Comparison of ENCODE assay signal across 25 mouse cellular contexts in genomic region chr13:109058045-109058444, GRCm38 (mm10).
DNase-seq lines count a peak whose midpoint lies in the region; ATAC-seq lines count a peak whose summit lies in the region.
"Had no signal": no experiment of that assay in that cellular context is flagged by ENCODE, and none has a peak within 500 bp of the region (broad histone marks: within the 10 kb centered on the region; RNA-seq: fewer than 3 reads in every experiment).

No protein-coding gene starts in this region.

- no peak overlapping the region for H3K9ac ChIP-seq in heart, embryonic 15.5 days
- no peak overlapping the region for H3K9ac ChIP-seq in kidney, embryonic 15.5 days
- H3K9ac ChIP-seq in midbrain, embryonic 11.5 days (ENCODE audit: low read length): no peak overlapping the region
- no peak overlapping the region for H3K9ac ChIP-seq in midbrain, embryonic 13.5 days (replicated peaks)
- H3K9ac ChIP-seq: embryonic facial prominence, embryonic 12.5 days; forebrain, embryonic 12.5 days; forebrain, embryonic 15.5 days; heart, embryonic 12.5 days; hindbrain, embryonic 12.5 days; hindbrain, embryonic 15.5 days had no signal

- H3K27me3 ChIP-seq in heart, embryonic 15.5 days: no peaks in the 10 kb centered on the region
- no peaks in the 10 kb centered on the region for H3K27me3 ChIP-seq in kidney, embryonic 15.5 days
- no peaks in the 10 kb centered on the region for H3K27me3 ChIP-seq in midbrain, embryonic 11.5 days (ENCODE audit: control insufficient read depth, insufficient read depth, low read length)
- H3K27me3 ChIP-seq in midbrain, embryonic 13.5 days: no peaks in the 10 kb centered on the region
- H3K27me3 ChIP-seq: CH12.LX; embryonic facial prominence, embryonic 12.5 days; forebrain, embryonic 12.5 days; forebrain, embryonic 15.5 days; heart, embryonic 12.5 days; hindbrain, embryonic 12.5 days; hindbrain, embryonic 15.5 days had no signal

- no peak overlapping the region for H3K4me2 ChIP-seq in heart, embryonic 15.5 days
- H3K4me2 ChIP-seq in kidney, embryonic 15.5 days: no peak overlapping the region
- H3K4me2 ChIP-seq in midbrain, embryonic 11.5 days: no peak overlapping the region
- no peak overlapping the region for H3K4me2 ChIP-seq in midbrain, embryonic 13.5 days (replicated peaks)
- H3K4me2 ChIP-seq: embryonic facial prominence, embryonic 12.5 days; forebrain, embryonic 12.5 days; forebrain, embryonic 15.5 days; heart, embryonic 12.5 days; hindbrain, embryonic 12.5 days; hindbrain, embryonic 15.5 days had no signal

- no peaks in the 10 kb centered on the region for H3K4me1 ChIP-seq in heart, embryonic 15.5 days (replicated peaks)
- 0 out of 2 replicates have a peak, but pooled peaks cover 3% of the 10 kb centered on the region for H3K4me1 ChIP-seq in kidney, embryonic 15.5 days
- H3K4me1 ChIP-seq in midbrain, embryonic 11.5 days (ENCODE audit: control insufficient read depth, insufficient read depth, low read length): no peaks in the 10 kb centered on the region
- H3K4me1 ChIP-seq in midbrain, embryonic 13.5 days (replicated peaks): peaks cover 3% of the 10 kb centered on the region; the same call in 1 of the 2 replicates
- H3K4me1 ChIP-seq: embryonic facial prominence, embryonic 12.5 days; forebrain, embryonic 12.5 days; heart, embryonic 12.5 days; hindbrain, embryonic 12.5 days had no signal

- H3K27ac ChIP-seq in heart, embryonic 15.5 days: no peak overlapping the region
- no peak overlapping the region for H3K27ac ChIP-seq in kidney, embryonic 15.5 days
- no peak overlapping the region for H3K27ac ChIP-seq in midbrain, embryonic 11.5 days (ENCODE audit: low read depth, low read length)
- no peak overlapping the region for H3K27ac ChIP-seq in midbrain, embryonic 13.5 days
- H3K27ac ChIP-seq: embryonic facial prominence, embryonic 12.5 days; forebrain, embryonic 12.5 days; forebrain, embryonic 15.5 days; hindbrain, embryonic 12.5 days; hindbrain, embryonic 15.5 days had no signal

- 20% methylated on average over 4 of the region's 4 CpGs for WGBS in heart, embryonic 15.5 days
- 21% methylated on average over 4 of the region's 4 CpGs for WGBS in kidney, embryonic 15.5 days
- WGBS in midbrain, embryonic 11.5 days: 36% methylated on average over 4 of the region's 4 CpGs
- WGBS in midbrain, embryonic 13.5 days: 33% methylated on average over 4 of the region's 4 CpGs

- H3K4me3 ChIP-seq in heart, embryonic 15.5 days: no peak overlapping the region
- no peak overlapping the region for H3K4me3 ChIP-seq in kidney, embryonic 15.5 days (replicated peaks)
- no peak overlapping the region for H3K4me3 ChIP-seq in midbrain, embryonic 11.5 days (ENCODE audit: low read depth, low read length)
- no peak overlapping the region for H3K4me3 ChIP-seq in midbrain, embryonic 13.5 days (replicated peaks)
- H3K4me3 ChIP-seq: embryonic facial prominence, embryonic 12.5 days; erythroblast, embryonic 14.5 days; forebrain, embryonic 12.5 days; forebrain, embryonic 15.5 days; heart, embryonic 12.5 days; hindbrain, embryonic 12.5 days; hindbrain, embryonic 15.5 days had no signal

- intact Hi-C loops in heart, postnatal 36 days (cut with DNase I): no loop called here

- 0 out of 2 replicates have a peak, but pooled peaks have one; percentile 10 for ATAC-seq in heart, embryonic 15.5 days (replicated peaks; ENCODE audit: insufficient number of reproducible peaks, insufficient read depth, low FRiP score, low read depth)
- ATAC-seq in kidney, embryonic 15.5 days (replicated peaks; ENCODE audit: low FRiP score): peak; percentile 46; the same call in 1 of the 2 replicates
- peak; percentile 42; the same call in 1 of the 2 replicates for ATAC-seq in midbrain, embryonic 11.5 days (ENCODE audit: low FRiP score)
- ATAC-seq in midbrain, embryonic 13.5 days: no peak
- ATAC-seq: forebrain, embryonic 15.5 days; Patski had no signal

- no peak for DNase-seq in heart, postnatal 36 days
- DNase-seq in kidney, adult 9 months: no peak
- DNase-seq in midbrain, embryonic 11.5 days (ENCODE audit: low spot score, missing footprints): no peak
- DNase-seq: adrenal gland, postnatal 10 days; adrenal gland, postnatal 36 days; B cell, adult 2 months; cerebellum, adult 18-20 months; cerebellum, adult 9-10 months; cerebellum, postnatal 14 days; gastrocnemius, postnatal 25 days; heart, adult 18-20 months; heart, postnatal 14 days had no signal

- H3K36me3 ChIP-seq in heart, embryonic 15.5 days: no peaks in the 10 kb centered on the region
- no peaks in the 10 kb centered on the region for H3K36me3 ChIP-seq in kidney, embryonic 15.5 days
- H3K36me3 ChIP-seq in midbrain, embryonic 11.5 days (ENCODE audit: control insufficient read depth, insufficient read depth, low read length): no peaks in the 10 kb centered on the region
- no peaks in the 10 kb centered on the region for H3K36me3 ChIP-seq in midbrain, embryonic 13.5 days
- H3K36me3 ChIP-seq: embryonic facial prominence, embryonic 12.5 days; forebrain, embryonic 12.5 days; forebrain, embryonic 15.5 days; G1E; heart, embryonic 12.5 days; hindbrain, embryonic 12.5 days; hindbrain, embryonic 15.5 days had no signal

- no peaks in the 10 kb centered on the region for H3K9me3 ChIP-seq in heart, embryonic 15.5 days (replicated peaks)
- no peaks in the 10 kb centered on the region for H3K9me3 ChIP-seq in kidney, embryonic 15.5 days (replicated peaks)
- no peaks in the 10 kb centered on the region for H3K9me3 ChIP-seq in midbrain, embryonic 11.5 days (ENCODE audit: control insufficient read depth, low read length)
- no peaks in the 10 kb centered on the region for H3K9me3 ChIP-seq in midbrain, embryonic 13.5 days
- H3K9me3 ChIP-seq: embryonic facial prominence, embryonic 12.5 days; forebrain, embryonic 12.5 days; forebrain, embryonic 15.5 days; G1E; heart, embryonic 12.5 days; hindbrain, embryonic 12.5 days; hindbrain, embryonic 15.5 days had no signal
